19 mouse cellular contexts compared by ENCODE assay signal in the genomic region with DNA sequence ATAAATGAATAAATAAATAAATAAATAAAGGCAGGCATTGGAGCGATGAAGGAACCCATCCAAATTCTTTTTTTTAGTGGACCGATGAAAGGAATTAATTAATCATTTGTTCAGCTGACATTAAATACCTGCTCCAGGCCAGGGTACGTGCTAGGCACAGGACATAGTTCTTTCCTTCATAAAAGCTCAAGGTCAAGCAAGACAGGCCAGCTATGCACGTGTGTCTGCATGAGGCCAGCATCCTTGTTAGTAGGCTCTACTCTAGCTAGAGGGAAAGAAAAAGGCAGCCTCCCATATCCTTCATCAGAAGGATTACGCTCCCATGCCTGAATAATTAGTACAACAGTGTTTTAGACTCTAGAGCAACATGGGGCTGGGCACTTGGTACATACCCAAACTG. TPM values are rescaled to one million over a fixed set of nuclear protein-coding genes. Genes with fewer than 3 reads are reported as not detected.
"Had no signal": no experiment of that assay in that cellular context is flagged by ENCODE, and none has a peak within 500 bp of the region (broad histone marks: within the 10 kb centered on the region; RNA-seq: fewer than 3 reads in every experiment).

No protein-coding gene starts in this region.

- DNase-seq: layer of hippocampus, adult 9-11 months; liver; lung, adult 18-20 months; lung, postnatal 10 days; lung, postnatal 36 days; thymus, adult 18-20 months; thymus, postnatal 36 days had no signal

- H3K27ac ChIP-seq: layer of hippocampus, adult 2 months; limb, embryonic 10.5 days; limb, embryonic 13.5 days; liver, embryonic 12.5 days; liver, embryonic 15.5 days; lung, embryonic 15.5 days; midbrain, embryonic 10.5 days; midbrain, embryonic 13.5 days; neural tube, embryonic 13.5 days had no signal

- H3K4me3 ChIP-seq: layer of hippocampus, adult 2 months; limb, embryonic 10.5 days; limb, embryonic 13.5 days; liver, embryonic 12.5 days; liver, embryonic 15.5 days; lung, embryonic 15.5 days; megakaryocyte, embryonic 14.5 days; midbrain, embryonic 10.5 days; midbrain, embryonic 13.5 days; myocyte; neural tube, embryonic 13.5 days had no signal

- H3K9ac ChIP-seq: limb, embryonic 13.5 days; liver, embryonic 12.5 days; liver, embryonic 15.5 days; lung, embryonic 15.5 days; midbrain, embryonic 13.5 days; neural tube, embryonic 13.5 days had no signal

- H3K4me1 ChIP-seq: midbrain, embryonic 13.5 days; neural tube, embryonic 13.5 days had no signal

- H3K27me3 ChIP-seq: limb, embryonic 13.5 days; liver, embryonic 12.5 days; liver, embryonic 15.5 days; lung, embryonic 15.5 days; midbrain, embryonic 13.5 days; neural tube, embryonic 13.5 days had no signal

- H3K36me3 ChIP-seq: limb, embryonic 10.5 days; limb, embryonic 13.5 days; lung, embryonic 15.5 days; midbrain, embryonic 10.5 days; midbrain, embryonic 13.5 days; neural tube, embryonic 13.5 days had no signal

RNA-seq across cellular contexts. Expression of gene Slc22a21, which starts 32.8 kb away (rescaled TPM):
- total RNA-seq: neutrophil, adult 5-6 weeks had no signal
